Mouse (Mus musculus): Measurements from ENCODE around the gene Fam186b.

Fam186b gene

GRCm38 (mm10) chr15:99296213-99296612 lies 525 bp upstream of the Fam186b start:
- no peak for TF ChIP-seq GATA4 (IDR thresholded peaks at IDR 0.05; ENCODE audit: insufficient replicate concordance, low read length)

- TF ChIP-seq GATA4 (IDR thresholded peaks at IDR 0.05; ENCODE audit: insufficient replicate concordance, low read length) = no peak
These were observed 794 bp downstream of the Fam186b start, which contains the start of gene Prpf40b for GRCm38 (mm10) chr15:99294813-99295374. Gene Prpf40b, plus strand, starts transcription at chr15:99295087.

- TF ChIP-seq GATA4 (IDR thresholded peaks at IDR 0.05; ENCODE audit: insufficient replicate concordance, low read length) = no peak
These were observed 1.4 kb downstream of the Fam186b start for GRCm38 (mm10) chr15:99294287-99294686.

- TF ChIP-seq GATA4 (IDR thresholded peaks at IDR 0.05; ENCODE audit: insufficient replicate concordance, low read length) = no peak
These were observed 5.1 kb downstream of the Fam186b start for GRCm38 (mm10) chr15:99290586-99290985.

GRCm38 (mm10) chr15:99285189-99285535 lies 10.5 kb downstream of the Fam186b start:
- TF ChIP-seq GATA4 (IDR thresholded peaks at IDR 0.05; ENCODE audit: insufficient replicate concordance, low read length) = no peak

GRCm38 (mm10) chr15:99284527-99285188 lies 11.0 kb downstream of the Fam186b start:
- TF ChIP-seq GATA4 (IDR thresholded peaks at IDR 0.05; ENCODE audit: insufficient replicate concordance, low read length) = no peak

GRCm38 (mm10) chr15:99283456-99283855 lies 12.2 kb downstream of the Fam186b start:
- no peak for TF ChIP-seq GATA4 (IDR thresholded peaks at IDR 0.05; ENCODE audit: insufficient replicate concordance, low read length)

GRCm38 (mm10) chr15:99278271-99278670 lies 17.4 kb downstream of the Fam186b start:
- TF ChIP-seq GATA4 (IDR thresholded peaks at IDR 0.05; ENCODE audit: insufficient replicate concordance, low read length) = no peak

- no peak for TF ChIP-seq GATA4 (IDR thresholded peaks at IDR 0.05; ENCODE audit: insufficient replicate concordance, low read length)
These were observed 19.6 kb downstream of the Fam186b start for GRCm38 (mm10) chr15:99276095-99276494.

GRCm38 (mm10) chr15:99265679-99266078 lies 30.0 kb downstream of the Fam186b start:
- TF ChIP-seq GATA4 (IDR thresholded peaks at IDR 0.05; ENCODE audit: insufficient replicate concordance, low read length) = no peak

GRCm38 (mm10) chr15:99264363-99264762 lies 31.3 kb downstream of the Fam186b start:
- no peak for TF ChIP-seq GATA4 (IDR thresholded peaks at IDR 0.05; ENCODE audit: insufficient replicate concordance, low read length)

GRCm38 (mm10) chr15:99262702-99263101 lies 33.0 kb downstream of the Fam186b start:
- TF ChIP-seq GATA4 (IDR thresholded peaks at IDR 0.05; ENCODE audit: insufficient replicate concordance, low read length) = no peak

- TF ChIP-seq GATA4 (IDR thresholded peaks at IDR 0.05; ENCODE audit: insufficient replicate concordance, low read length) = no peak
These were observed 35.9 kb downstream of the Fam186b start for GRCm38 (mm10) chr15:99259730-99260252.

GRCm38 (mm10) chr15:99259167-99259729 lies 36.4 kb downstream of the Fam186b start:
- no peak for TF ChIP-seq GATA4 (IDR thresholded peaks at IDR 0.05; ENCODE audit: insufficient replicate concordance, low read length)

- TF ChIP-seq GATA4 (IDR thresholded peaks at IDR 0.05; ENCODE audit: insufficient replicate concordance, low read length) = no peak
These were observed 40.4 kb downstream of the Fam186b start for GRCm38 (mm10) chr15:99255241-99255749.

- TF ChIP-seq GATA4 (IDR thresholded peaks at IDR 0.05; ENCODE audit: insufficient replicate concordance, low read length) = no peak
These were observed 41.1 kb downstream of the Fam186b start for GRCm38 (mm10) chr15:99254477-99255005.
